Mouse (Mus musculus): Measurements from ENCODE around the gene Neurog2. TPM values are rescaled to one million over a fixed set of nuclear protein-coding genes. Genes with fewer than 3 reads are reported as not detected.
A peak's percentile ranks its signal among the peaks of the same experiment; 100 is the strongest.

The Neurog2 gene
- polyA plus RNA-seq, 1 experiment from 2014 or later = not detected

GRCm38 (mm10) chr3:127630190-127630589 is 2.7 kb upstream of the Neurog2 start:
- Histone ChIP-seq H3K27me3 (ENCODE audit: insufficient read depth, low read length) (peaks cover 96% of the 10 kb centered on the region), H3K4me2 (replicated peaks; ENCODE audit: low read depth, low read length) (no peak overlapping the region), H3K9ac (replicated peaks; ENCODE audit: low read length) (no peak overlapping the region), H3K27ac (ENCODE audit: low read length) (no peak overlapping the region), H3K9me3 (ENCODE audit: low read length) (no peaks in the 10 kb centered on the region), H3K36me3 (ENCODE audit: insufficient read depth, low read length) (no peaks in the 10 kb centered on the region), H3K4me3 (ENCODE audit: low read length) (no peak overlapping the region), H3K4me1 (ENCODE audit: insufficient read depth, low read length) (peaks cover 40% of the 10 kb centered on the region)
- ATAC-seq (ENCODE audit: low FRiP score, low TSS enrichment) = no peak
- 10% methylated on average over 1 of the region's 1 CpGs for WGBS

DNA sequence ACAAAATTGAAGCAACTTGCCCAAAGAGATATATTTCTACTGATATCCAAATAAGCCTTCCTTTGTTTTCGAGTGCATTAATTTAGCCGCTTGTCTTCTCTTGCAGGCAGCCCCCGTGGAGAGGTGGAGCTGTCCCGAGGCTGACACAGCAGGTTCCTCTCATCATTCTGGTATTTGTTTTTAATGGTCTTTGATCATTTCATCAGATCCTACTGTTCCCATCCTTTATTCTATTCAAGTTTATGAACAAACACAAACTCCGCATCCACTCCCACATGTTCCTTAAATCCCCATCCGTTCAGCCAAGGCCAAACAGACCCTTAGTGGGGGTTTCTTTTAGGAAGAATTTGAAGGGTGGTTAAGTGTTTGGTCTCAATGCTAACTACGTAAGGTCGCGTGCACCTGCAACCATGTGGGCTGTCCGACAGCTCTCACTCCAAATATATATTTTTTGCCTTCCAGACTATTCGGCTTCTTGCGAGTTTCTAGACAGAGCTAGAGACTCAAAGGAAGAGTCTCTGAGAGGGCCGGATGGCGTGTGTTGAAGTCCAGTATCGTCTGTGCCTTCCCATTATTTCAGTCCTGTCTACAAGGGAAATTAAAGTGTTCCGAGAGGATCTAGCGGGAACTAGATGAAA is 2.1 kb upstream of the Neurog2 start:
- Histone ChIP-seq H3K36me3 (ENCODE audit: insufficient read depth, low read length) (no peaks in the 10 kb centered on the region), H3K4me1 (ENCODE audit: insufficient read depth, low read length) (peaks cover 36% of the 10 kb centered on the region), H3K27me3 (ENCODE audit: insufficient read depth, low read length) (peaks cover 94% of the 10 kb centered on the region), H3K9me3 (ENCODE audit: low read length) (no peaks in the 10 kb centered on the region), H3K9ac (replicated peaks; ENCODE audit: low read length) (no peak overlapping the region), H3K4me2 (replicated peaks; ENCODE audit: low read depth, low read length) (no peak overlapping the region), H3K27ac (ENCODE audit: low read length) (no peak overlapping the region), H3K4me3 (ENCODE audit: low read length) (no peak overlapping the region)
- WGBS = 3% methylated on average over 17 of the region's 17 CpGs
- ATAC-seq (ENCODE audit: low FRiP score, low TSS enrichment) = no peak

DNA sequence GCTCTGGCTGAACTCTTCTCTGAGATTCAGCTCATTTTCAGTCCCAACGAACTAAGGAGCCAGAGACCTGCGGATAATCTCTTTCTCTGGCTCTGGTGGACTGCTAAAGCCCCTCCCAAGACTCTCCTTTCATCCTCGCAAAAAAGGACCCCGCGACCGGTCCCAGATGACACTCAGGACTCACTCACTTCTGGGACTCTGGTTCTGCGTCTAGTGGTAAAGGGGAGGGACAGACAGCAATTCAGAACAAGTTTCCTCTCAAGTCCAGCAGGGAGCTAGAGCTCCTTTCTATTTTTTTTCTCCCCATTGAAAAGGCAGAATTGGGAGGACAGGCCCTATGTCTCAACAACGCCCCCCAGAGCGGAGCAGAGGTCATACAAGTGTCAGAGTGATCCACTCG is 1.4 kb upstream of the Neurog2 start:
- Histone ChIP-seq H3K36me3 (ENCODE audit: insufficient read depth, low read length) (no peaks in the 10 kb centered on the region), H3K9me3 (ENCODE audit: low read length) (no peaks in the 10 kb centered on the region), H3K4me1 (ENCODE audit: insufficient read depth, low read length) (peaks cover 36% of the 10 kb centered on the region), H3K9ac (replicated peaks; ENCODE audit: low read length) (no peak overlapping the region), H3K4me3 (ENCODE audit: low read length) (no peak overlapping the region), H3K4me2 (replicated peaks; ENCODE audit: low read depth, low read length) (no peak overlapping the region), H3K27ac (ENCODE audit: low read length) (no peak overlapping the region), H3K27me3 (ENCODE audit: insufficient read depth, low read length) (peaks cover 92% of the 10 kb centered on the region)
- under 1% methylated on average over 10 of the region's 10 CpGs for WGBS
- ATAC-seq (ENCODE audit: low FRiP score, low TSS enrichment) = no peak

DNA sequence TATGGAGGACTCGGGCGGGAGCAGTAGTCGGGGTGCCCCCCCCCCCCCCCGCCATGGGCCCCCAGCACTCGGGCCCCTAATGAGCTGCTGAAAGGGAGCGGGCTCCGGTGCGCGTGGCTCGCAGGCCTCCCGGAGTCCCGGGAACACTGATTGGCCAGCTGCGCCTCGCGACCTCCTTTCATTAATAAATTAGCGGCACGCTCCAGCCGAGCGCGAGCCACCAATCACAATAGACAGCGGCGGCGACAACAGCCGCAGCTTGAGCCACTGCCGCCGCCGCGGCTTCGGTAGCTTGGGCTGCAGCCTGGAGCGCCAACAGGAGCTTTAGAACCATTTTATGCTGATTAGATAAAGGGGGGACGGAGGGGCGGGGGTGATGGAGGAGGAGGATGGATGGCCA is 404 bp upstream of the Neurog2 start:
- no peak overlapping the region for H3K9ac ChIP-seq (replicated peaks; ENCODE audit: low read length)
- H3K4me3 ChIP-seq (ENCODE audit: low read length) = peak overlapping the region; percentile 44
- H3K4me1 ChIP-seq (ENCODE audit: insufficient read depth, low read length) = peaks cover 36% of the 10 kb centered on the region
- WGBS = under 1% methylated on average over 28 of the region's 32 CpGs
- ATAC-seq (ENCODE audit: low FRiP score, low TSS enrichment) = peak; percentile 29
- H3K27ac ChIP-seq (ENCODE audit: low read length) = no peak overlapping the region
- H3K27me3 ChIP-seq (ENCODE audit: insufficient read depth, low read length) = peaks cover 92% of the 10 kb centered on the region
- peak overlapping the region; percentile 65 for H3K4me2 ChIP-seq (replicated peaks; ENCODE audit: low read depth, low read length)
- no peaks in the 10 kb centered on the region for H3K36me3 ChIP-seq (ENCODE audit: insufficient read depth, low read length)
- no peaks in the 10 kb centered on the region for H3K9me3 ChIP-seq (ENCODE audit: low read length)

- no peaks in the 10 kb centered on the region for H3K9me3 ChIP-seq (ENCODE audit: low read length)
- peaks cover 94% of the 10 kb centered on the region for H3K27me3 ChIP-seq (ENCODE audit: insufficient read depth, low read length)
- no peak overlapping the region for H3K27ac ChIP-seq (ENCODE audit: low read length)
- peak overlapping the region; percentile 44 for H3K4me3 ChIP-seq (ENCODE audit: low read length)
- WGBS = under 1% methylated on average over 58 of the region's 58 CpGs
- H3K4me1 ChIP-seq (ENCODE audit: insufficient read depth, low read length) = peaks cover 26% of the 10 kb centered on the region
- peak; percentile 74 for ATAC-seq (ENCODE audit: low FRiP score, low TSS enrichment)
- peak overlapping the region; percentile 65 for H3K4me2 ChIP-seq (replicated peaks; ENCODE audit: low read depth, low read length)
- no peaks in the 10 kb centered on the region for H3K36me3 ChIP-seq (ENCODE audit: insufficient read depth, low read length)
- no peak overlapping the region for H3K9ac ChIP-seq (replicated peaks; ENCODE audit: low read length)
These were observed 1.4 kb downstream of the Neurog2 start for GRCm38 (mm10) chr3:127634101-127634983.

- Histone ChIP-seq H3K4me2 (replicated peaks; ENCODE audit: low read depth, low read length) (no peak overlapping the region), H3K9ac (replicated peaks; ENCODE audit: low read length) (no peak overlapping the region), H3K27me3 (ENCODE audit: insufficient read depth, low read length) (peaks cover 95% of the 10 kb centered on the region)
These were observed 2.0 kb downstream of the Neurog2 start for GRCm38 (mm10) chr3:127634984-127635349.

GRCm38 (mm10) chr3:127639875-127640761 is 7.2 kb downstream of the Neurog2 start:
- Histone ChIP-seq H3K27ac (ENCODE audit: low read length) (no peak overlapping the region), H3K4me2 (replicated peaks; ENCODE audit: low read depth, low read length) (peak overlapping the region; percentile 34), H3K27me3 (ENCODE audit: insufficient read depth, low read length) (peaks cover 91% of the 10 kb centered on the region), H3K4me1 (ENCODE audit: insufficient read depth, low read length) (peaks cover 4% of the 10 kb centered on the region; the same call in 1 of the 2 replicates), H3K4me3 (ENCODE audit: low read length) (no peak overlapping the region), H3K9ac (replicated peaks; ENCODE audit: low read length) (no peak overlapping the region), H3K36me3 (ENCODE audit: insufficient read depth, low read length) (no peaks in the 10 kb centered on the region), H3K9me3 (ENCODE audit: low read length) (no peaks in the 10 kb centered on the region)
- WGBS = under 1% methylated on average over 36 of the region's 36 CpGs
- ATAC-seq (ENCODE audit: low FRiP score, low TSS enrichment) = peak; percentile 76

More at GRCm38 (mm10) chr3:127634984-127635349, 2.0 kb downstream of the Neurog2 start:
- Histone ChIP-seq H3K36me3 (ENCODE audit: insufficient read depth, low read length) (no peaks in the 10 kb centered on the region), H3K4me1 (ENCODE audit: insufficient read depth, low read length) (peaks cover 29% of the 10 kb centered on the region), H3K4me3 (ENCODE audit: low read length) (no peak overlapping the region), H3K27ac (ENCODE audit: low read length) (no peak overlapping the region), H3K9me3 (ENCODE audit: low read length) (no peaks in the 10 kb centered on the region)
- ATAC-seq (ENCODE audit: low FRiP score, low TSS enrichment) = no peak
- WGBS = 5% methylated on average over 3 of the region's 3 CpGs

DNA sequence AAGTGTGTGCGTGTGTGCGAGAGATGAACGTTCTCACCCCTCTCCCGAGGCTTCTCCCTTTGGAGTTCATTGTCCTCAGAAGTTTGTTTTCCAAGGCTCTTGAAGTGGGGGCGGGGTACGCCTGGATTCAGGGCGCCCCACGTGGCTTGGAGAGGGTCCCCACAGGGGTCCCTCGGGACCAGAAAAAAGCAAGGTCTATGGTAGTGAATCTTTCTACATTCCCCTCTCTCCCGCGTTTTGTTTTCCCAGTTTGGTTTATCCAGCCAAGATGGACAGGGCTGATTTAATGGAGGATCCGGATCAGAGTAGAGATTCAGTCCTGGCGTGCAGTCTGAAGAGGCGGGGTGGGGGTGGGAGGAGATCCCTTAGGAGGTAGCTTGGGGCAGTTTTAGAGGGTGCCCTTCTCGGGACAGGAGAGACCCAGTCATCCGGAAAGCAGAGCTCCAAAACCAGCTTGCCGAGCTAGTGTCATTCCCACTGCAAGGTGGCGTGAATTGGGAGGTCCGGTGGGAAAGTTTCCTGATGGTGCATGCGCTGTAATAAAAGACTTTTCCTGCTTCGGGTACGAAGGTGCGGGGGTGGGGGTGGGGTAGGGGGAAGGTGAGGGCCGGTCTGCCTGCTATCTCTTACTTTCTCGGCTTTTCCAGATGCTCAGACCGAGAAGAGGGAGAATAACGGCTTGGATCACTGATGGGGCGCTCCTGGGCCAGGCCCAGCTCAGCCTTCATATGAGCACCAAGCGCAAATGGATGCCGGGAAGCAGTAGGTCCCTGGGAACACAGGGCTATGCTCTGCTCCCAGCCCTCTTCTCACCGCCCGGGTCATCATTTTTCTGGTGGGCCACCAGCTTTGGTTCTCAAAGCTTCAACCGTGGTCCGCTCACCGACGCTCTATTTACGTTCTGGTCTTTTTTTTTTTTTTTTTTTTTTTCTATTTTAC is 8.1 kb downstream of the Neurog2 start:
- H3K9ac ChIP-seq (replicated peaks; ENCODE audit: low read length) = no peak overlapping the region
- H3K4me1 ChIP-seq (ENCODE audit: insufficient read depth, low read length) = peaks cover 4% of the 10 kb centered on the region; the same call in 1 of the 2 replicates
- no peaks in the 10 kb centered on the region for H3K9me3 ChIP-seq (ENCODE audit: low read length)
- peak; percentile 44; the same call in 1 of the 2 replicates for ATAC-seq (ENCODE audit: low FRiP score, low TSS enrichment)
- H3K36me3 ChIP-seq (ENCODE audit: insufficient read depth, low read length) = no peaks in the 10 kb centered on the region
- H3K4me3 ChIP-seq (ENCODE audit: low read length) = peak overlapping the region; percentile 24; the same call in 1 of the 2 replicates
- H3K4me2 ChIP-seq (replicated peaks; ENCODE audit: low read depth, low read length) = peak overlapping the region; percentile 34
- WGBS = 1% methylated on average over 37 of the region's 37 CpGs
- H3K27ac ChIP-seq (ENCODE audit: low read length) = no peak overlapping the region
- H3K27me3 ChIP-seq (ENCODE audit: insufficient read depth, low read length) = peaks cover 93% of the 10 kb centered on the region

GRCm38 (mm10) chr3:127642211-127642610 is 9.3 kb downstream of the Neurog2 start:
- no peaks in the 10 kb centered on the region for H3K36me3 ChIP-seq (ENCODE audit: insufficient read depth, low read length)
- WGBS = 5% methylated on average over 5 of the region's 5 CpGs
- peaks cover 95% of the 10 kb centered on the region for H3K27me3 ChIP-seq (ENCODE audit: insufficient read depth, low read length)
- H3K4me1 ChIP-seq (ENCODE audit: insufficient read depth, low read length) = peaks cover 4% of the 10 kb centered on the region; the same call in 1 of the 2 replicates
- H3K9me3 ChIP-seq (ENCODE audit: low read length) = no peaks in the 10 kb centered on the region
- ATAC-seq (ENCODE audit: low FRiP score, low TSS enrichment) = no peak
- no peak overlapping the region for H3K4me3 ChIP-seq (ENCODE audit: low read length)
- H3K4me2 ChIP-seq (replicated peaks; ENCODE audit: low read depth, low read length) = no peak overlapping the region
- H3K9ac ChIP-seq (replicated peaks; ENCODE audit: low read length) = no peak overlapping the region
- no peak overlapping the region for H3K27ac ChIP-seq (ENCODE audit: low read length)

All from kidney, embryonic 16.5 days (tissue).